Mouse (Mus musculus) heart, embryonic 16.5 days (tissue): ENCODE data around the gene Gm5901. TPM values are rescaled to one million over a fixed set of nuclear protein-coding genes. Genes with fewer than 3 reads are reported as not detected.

Experiments used
- ATAC-seq: fragments of 200-750 bp; cut with Nextera tagmentation; replicated peaks from 2 replicates; pipeline ENCODE4 v1.8.0; 2017; ENCODE audit warnings: moderate number of reproducible peaks; ENCODE audit not compliant: insufficient read depth, low FRiP score; ENCODE audit errors: extremely low read depth
- H3K27ac ChIP-seq: fragments of 300-500 bp; sonication (generic); 2 replicates; pipeline ENCODE4 v1.5.1; 2014; ENCODE audit warnings: mild to moderate bottlenecking, low read length, control low read depth, moderate library complexity
- H3K27me3 ChIP-seq: fragments of 300-500 bp; sonication (generic); 2 replicates; pipeline ENCODE4 v1.6.1; 2014; ENCODE audit warnings: low read length, mixed read lengths; ENCODE audit not compliant: control insufficient read depth, insufficient read depth
- H3K36me3 ChIP-seq: fragments of 300-500 bp; sonication (generic); 2 replicates; pipeline ENCODE4 v1.6.1; 2014; ENCODE audit not compliant: control insufficient read depth, insufficient read depth
- H3K4me1 ChIP-seq: fragments of 300-500 bp; sonication (generic); 2 replicates; pipeline ENCODE4 v1.6.1; 2014; ENCODE audit warnings: low read length, mixed read lengths; ENCODE audit not compliant: control insufficient read depth, insufficient read depth
- H3K4me2 ChIP-seq: fragments of 300-500 bp; sonication (generic); 2 replicates; pipeline ENCODE4 v1.6.1; 2014; ENCODE audit warnings: low read depth, mild to moderate bottlenecking, control low read depth, low read length
- H3K4me3 ChIP-seq: fragments of 300-500 bp; sonication (generic); 2 replicates; pipeline ENCODE4 v1.5.1; 2014; ENCODE audit warnings: mild to moderate bottlenecking, control low read depth, low read length
- H3K9ac ChIP-seq: fragments of 300-500 bp; sonication (generic); 2 replicates; pipeline ENCODE4 v1.6.1; 2014; ENCODE audit warnings: low read length, control low read depth
- H3K9me3 ChIP-seq: fragments of 300-500 bp; sonication (generic); replicated peaks from 2 replicates; pipeline ENCODE4 v1.6.1; 2016; ENCODE audit warnings: low read length; ENCODE audit not compliant: control insufficient read depth
- WGBS: fragments of 180-500 bp; shearing (Covaris S2); extraction: QIAGEN DNeasy Blood & Tissue Kit; methylation state at CpG from one replicate; pipeline ENCODE4 v1.1.7; 2014; 5-methylcytosine and 5-hydroxymethylcytosine counted together
- polyA plus RNA-seq: library from polyadenylated mRNA; unstranded; fragments of >200 nt; fragmentation: Nextera tagmentation; extraction: Ambion mirVana; gene quantifications from 2 replicates; pipeline ENCODE4 v1.2.1, GENCODE M21; 2015

The Gm5901 gene
- polyA plus RNA-seq, 1 experiment from 2014 or later = not detected

- WGBS = 91% methylated on average over 7 of the region's 7 CpGs
- ATAC-seq = no peak
- Histone ChIP-seq H3K36me3 (no peaks in the 10 kb centered on the region), H3K27me3 (no peaks in the 10 kb centered on the region), H3K4me2 (no peak overlapping the region), H3K9me3 (no peaks in the 10 kb centered on the region), H3K4me3 (no peak overlapping the region), H3K27ac (no peak overlapping the region), H3K9ac (no peak overlapping the region), H3K4me1 (no peaks in the 10 kb centered on the region)
These were observed 41.7 kb downstream of the Gm5901 start for GRCm38 (mm10) chr7:105416529-105416928.

- Histone ChIP-seq H3K27me3 (no peaks in the 10 kb centered on the region), H3K9ac (no peak overlapping the region), H3K4me3 (no peak overlapping the region), H3K4me1 (no peaks in the 10 kb centered on the region), H3K36me3 (no peaks in the 10 kb centered on the region), H3K27ac (no peak overlapping the region), H3K9me3 (no peaks in the 10 kb centered on the region), H3K4me2 (no peak overlapping the region)
- no peak for ATAC-seq
- WGBS = 82% methylated on average over 5 of the region's 5 CpGs
These were observed 43.3 kb downstream of the Gm5901 start for GRCm38 (mm10) chr7:105418106-105418505.

- H3K27me3 ChIP-seq = peaks cover 22% of the 10 kb centered on the region
- no peaks in the 10 kb centered on the region for H3K9me3 ChIP-seq
- no peaks in the 10 kb centered on the region for H3K36me3 ChIP-seq
- no peak overlapping the region for H3K4me2 ChIP-seq
- 25% methylated on average over 2 of the region's 2 CpGs for WGBS
- H3K4me3 ChIP-seq = no peak overlapping the region
- peaks cover 7% of the 10 kb centered on the region; the same call in 1 of the 2 replicates for H3K4me1 ChIP-seq
- no peak for ATAC-seq
- no peak overlapping the region for H3K27ac ChIP-seq
- H3K9ac ChIP-seq = no peak overlapping the region
These were observed 46.1 kb downstream of the Gm5901 start for GRCm38 (mm10) chr7:105420903-105421302.

GRCm38 (mm10) chr7:105424368-105424767, 49.5 kb downstream of the Gm5901 start:
- H3K4me3 ChIP-seq = no peak overlapping the region
- no peaks in the 10 kb centered on the region for H3K36me3 ChIP-seq
- 23% methylated on average over 5 of the region's 5 CpGs for whole genome bisulfite sequencing
- H3K4me1 ChIP-seq = peaks cover 8% of the 10 kb centered on the region; the same call in 1 of the 2 replicates
- H3K9ac ChIP-seq = no peak overlapping the region
- no peaks in the 10 kb centered on the region for H3K9me3 ChIP-seq
- H3K27me3 ChIP-seq = peaks cover 48% of the 10 kb centered on the region
- ATAC-seq = no peak
- H3K4me2 ChIP-seq = no peak overlapping the region
- H3K27ac ChIP-seq = no peak overlapping the region

- H3K9me3 ChIP-seq = no peaks in the 10 kb centered on the region
- no peak within 1 kb of the TSS for H3K27ac ChIP-seq
- ATAC-seq = 0 out of 2 replicates have a peak, but pooled peaks have one; percentile 32
- H3K4me1 ChIP-seq = peaks cover 8% of the 10 kb centered on the region; the same call in 1 of the 2 replicates
- H3K4me2 ChIP-seq = peak within 1 kb of the TSS; percentile 81
- H3K4me3 ChIP-seq = peak within 1 kb of the TSS; percentile 52
- peak within 1 kb of the TSS; percentile 60 for H3K9ac ChIP-seq
- no peaks in the 10 kb centered on the region for H3K36me3 ChIP-seq
- 3% methylated on average over 31 of the region's 31 CpGs for WGBS
- H3K27me3 ChIP-seq = peaks cover 48% of the 10 kb centered on the region
These were observed 50.7 kb downstream of the Gm5901 start, which contains the start of gene Cckbr for GRCm38 (mm10) chr7:105425424-105426043. TSS of gene Cckbr (plus strand) at chr7:105425731.

- no peak overlapping the region for H3K27ac ChIP-seq
- H3K27me3 ChIP-seq = peaks cover 48% of the 10 kb centered on the region
- H3K4me1 ChIP-seq = peaks cover 8% of the 10 kb centered on the region; the same call in 1 of the 2 replicates
- peak overlapping the region; percentile 60; the same call in 1 of the 2 replicates for H3K9ac ChIP-seq
- under 1% methylated on average over 11 of the region's 11 CpGs for WGBS
- no peaks in the 10 kb centered on the region for H3K36me3 ChIP-seq
- no peak for ATAC-seq
- H3K4me2 ChIP-seq = peak overlapping the region; percentile 81
- no peaks in the 10 kb centered on the region for H3K9me3 ChIP-seq
- H3K4me3 ChIP-seq = peak overlapping the region; percentile 52
These were observed 51.2 kb downstream of the Gm5901 start for GRCm38 (mm10) chr7:105426051-105426450.

Other genes with a start within 250 kb of the Gm5901 start
- not detected in 2 replicates for gene Olfr683, start 228.0 kb upstream of the Gm5901 start, polyA plus RNA-seq
- gene Olfr684, start 211.4 kb upstream of the Gm5901 start, polyA plus RNA-seq = not detected in 2 replicates
- gene Olfr685, start 189.0 kb upstream of the Gm5901 start, polyA plus RNA-seq = not detected in 2 replicates
- gene Olfr686, start 167.6 kb upstream of the Gm5901 start, polyA plus RNA-seq = not detected in 2 replicates
- not detected in 2 replicates for gene Olfr688, start 86.9 kb upstream of the Gm5901 start, polyA plus RNA-seq
- gene Olfr689, start 63.9 kb upstream of the Gm5901 start, polyA plus RNA-seq = not detected in 2 replicates
- not detected in 2 replicates for gene Olfr690, start 40.9 kb upstream of the Gm5901 start, polyA plus RNA-seq
- 0.06 and 0.14 TPM in 2 replicates for gene Olfr691, start 32.8 kb upstream of the Gm5901 start, polyA plus RNA-seq
- not detected in 2 replicates for gene Olfr692, start 6.8 kb upstream of the Gm5901 start, polyA plus RNA-seq
- 32.5 and 34.5 TPM in 2 replicates for gene Fam160a2, start 25.0 kb downstream of the Gm5901 start, polyA plus RNA-seq
- gene Cnga4, start 29.5 kb downstream of the Gm5901 start, polyA plus RNA-seq = 0.05 TPM in 1 of 2 replicates, not detected in the other
- not detected in 2 replicates for gene Cckbr, start 50.7 kb downstream of the Gm5901 start, polyA plus RNA-seq
- 97.4 and 97.5 TPM in 2 replicates for gene Cavin3, start 107.3 kb downstream of the Gm5901 start, polyA plus RNA-seq
- 61.7 and 65.0 TPM in 2 replicates for gene Smpd1, start 179.3 kb downstream of the Gm5901 start, polyA plus RNA-seq
- gene Apbb1, start 206.6 kb downstream of the Gm5901 start, polyA plus RNA-seq = 44.5 and 49.5 TPM in 2 replicates
- gene Hpx, start 225.1 kb downstream of the Gm5901 start, polyA plus RNA-seq = 0.25 and 0.91 TPM in 2 replicates